Mouse (Mus musculus): ENCODE data around the gene Nudt3.
"Not testable (repeated sequence)": the region's sequence is repeated elsewhere in the genome, so short reads cannot be mapped to it uniquely, and the experiment has no call there.

Nudt3 gene

GRCm38 (mm10) chr17:27636132-27637020 is 13.1 kb upstream of the Nudt3 start, which contains the start of gene Rps10:
TSS of gene Rps10 (minus strand) at chr17:27636669.
- DNase-seq (ENCODE audit: low spot score in 2 of 2) = peak in 1 of 2 experiments; percentile 28

GRCm38 (mm10) chr17:27635575-27635903 is 12.2 kb upstream of the Nudt3 start:
- not testable (repeated sequence) for DNase-seq (ENCODE audit: low spot score in 2 of 2)

- peak; percentile 64 to 88 for DNase-seq (ENCODE audit: low spot score in 2 of 2)
Observed at GRCm38 (mm10) chr17:27634871-27635574, 11.7 kb upstream of the Nudt3 start, which contains the start of gene RPS10-NUDT3. TSS of gene RPS10-NUDT3 (minus strand) at chr17:27635222.

- peak; percentile 65 to 87 for DNase-seq (ENCODE audit: low spot score in 2 of 2)
Observed at GRCm38 (mm10) chr17:27629249-27630020, 6.1 kb upstream of the Nudt3 start.

- no peak for DNase-seq (ENCODE audit: low spot score in 2 of 2)
Observed at GRCm38 (mm10) chr17:27628376-27628775, 5.1 kb upstream of the Nudt3 start.

GRCm38 (mm10) chr17:27627451-27627850 is 4.2 kb upstream of the Nudt3 start:
- no peak for DNase-seq (ENCODE audit: low spot score in 2 of 2)

GRCm38 (mm10) chr17:27626681-27627080 is 3.4 kb upstream of the Nudt3 start:
- DNase-seq (ENCODE audit: low spot score in 2 of 2) = no peak

- no peak for DNase-seq (ENCODE audit: low spot score in 2 of 2)
Observed at GRCm38 (mm10) chr17:27625455-27626251, 2.4 kb upstream of the Nudt3 start.

GRCm38 (mm10) chr17:27622611-27623359 is 510 bp downstream of the Nudt3 start:
- DNase-seq (ENCODE audit: low spot score in 2 of 2) = peak; percentile 46 to 56

GRCm38 (mm10) chr17:27621705-27622531 is 1.4 kb downstream of the Nudt3 start:
- DNase-seq (ENCODE audit: low spot score in 2 of 2) = no peak

GRCm38 (mm10) chr17:27621161-27621560 is 2.1 kb downstream of the Nudt3 start:
- no peak for DNase-seq (ENCODE audit: low spot score in 2 of 2)

- no peak for DNase-seq (ENCODE audit: low spot score in 2 of 2)
Observed at GRCm38 (mm10) chr17:27615388-27615787, 7.9 kb downstream of the Nudt3 start.

GRCm38 (mm10) chr17:27613016-27613415 is 10.3 kb downstream of the Nudt3 start:
- DNase-seq (ENCODE audit: low spot score in 2 of 2) = no peak

GRCm38 (mm10) chr17:27611994-27612393 is 11.3 kb downstream of the Nudt3 start:
- DNase-seq (ENCODE audit: low spot score in 2 of 2) = no peak

- DNase-seq (ENCODE audit: low spot score in 2 of 2) = no peak
Observed at GRCm38 (mm10) chr17:27611519-27611884, 11.8 kb downstream of the Nudt3 start.

- no peak for DNase-seq (ENCODE audit: low spot score in 2 of 2)
Observed at GRCm38 (mm10) chr17:27610679-27611518, 12.4 kb downstream of the Nudt3 start.

- no peak for DNase-seq (ENCODE audit: low spot score in 2 of 2)
Observed at GRCm38 (mm10) chr17:27609576-27609975, 13.7 kb downstream of the Nudt3 start.

- DNase-seq (ENCODE audit: low spot score in 2 of 2) = no peak
Observed at GRCm38 (mm10) chr17:27603522-27604234, 19.6 kb downstream of the Nudt3 start.

All from cerebellum, postnatal 4 days (tissue).